Mouse (Mus musculus) cerebellum, adult 8-10 months (tissue): ENCODE results near the gene Tmem40.

Experiments
- DNase-seq: peaks from one replicate; pipeline ENCODE4 v3.0.0; 2022

The Tmem40 gene

DNA sequence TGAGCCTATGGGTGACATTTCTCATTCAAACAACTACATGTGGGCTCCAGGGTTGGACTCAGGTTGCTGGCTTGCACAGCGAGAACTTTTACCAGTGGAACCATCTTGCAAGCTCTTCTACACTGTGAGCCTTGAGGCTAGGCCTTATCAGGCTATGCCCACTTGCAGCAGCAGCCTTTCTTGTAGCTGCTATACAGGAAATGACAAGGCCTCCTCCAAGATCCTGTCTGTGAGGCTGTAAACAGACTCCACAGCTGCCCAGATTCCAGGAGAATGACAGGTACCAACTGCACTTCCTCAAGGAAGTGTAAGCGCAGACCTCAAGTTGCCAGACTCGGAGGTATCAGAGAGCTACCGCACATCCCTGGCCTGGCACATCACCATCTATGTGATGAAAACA is 6.0 kb upstream of the Tmem40 start:
- no peak for DNase-seq

DNA sequence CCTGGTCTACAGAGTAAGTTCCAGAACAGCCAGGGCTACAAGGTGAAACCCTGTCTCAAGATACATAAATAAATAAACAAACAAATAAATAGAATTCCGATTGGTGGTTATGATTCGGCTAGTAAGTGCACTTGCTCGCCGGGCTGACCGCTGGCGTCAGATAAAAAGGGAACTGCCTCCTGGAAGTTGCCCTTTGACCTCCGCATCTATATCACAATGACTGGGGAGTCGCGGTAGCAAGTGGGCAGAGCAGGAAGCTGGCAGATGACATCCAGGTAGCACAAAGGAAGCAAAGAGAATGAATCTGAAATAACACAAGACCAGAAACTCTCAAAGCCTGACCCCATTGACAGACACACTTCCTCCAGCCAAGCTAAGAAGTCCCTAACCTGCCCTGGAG is 5.1 kb upstream of the Tmem40 start:
- DNase-seq, result no peak

DNA sequence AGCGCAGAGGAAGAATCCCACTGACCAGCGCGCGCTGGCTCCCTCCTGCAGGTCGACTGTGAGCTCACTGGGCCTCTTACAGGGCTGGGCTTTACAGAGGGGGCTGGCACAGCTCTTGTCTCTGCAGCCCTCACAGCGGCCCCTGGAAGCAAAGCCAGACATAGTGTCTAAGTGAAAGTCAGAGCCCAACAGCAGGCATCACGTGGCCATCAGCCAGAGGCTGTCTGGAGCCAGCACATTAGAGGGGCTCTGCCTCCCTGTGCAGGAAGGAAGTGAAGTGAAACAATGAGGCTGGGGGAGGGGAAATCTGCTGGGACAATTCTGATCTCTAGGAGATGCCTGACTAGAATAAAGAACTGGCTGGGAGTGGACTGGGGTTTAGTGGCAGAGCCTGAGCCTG is 2.0 kb upstream of the Tmem40 start:
- no peak for DNase-seq

DNA sequence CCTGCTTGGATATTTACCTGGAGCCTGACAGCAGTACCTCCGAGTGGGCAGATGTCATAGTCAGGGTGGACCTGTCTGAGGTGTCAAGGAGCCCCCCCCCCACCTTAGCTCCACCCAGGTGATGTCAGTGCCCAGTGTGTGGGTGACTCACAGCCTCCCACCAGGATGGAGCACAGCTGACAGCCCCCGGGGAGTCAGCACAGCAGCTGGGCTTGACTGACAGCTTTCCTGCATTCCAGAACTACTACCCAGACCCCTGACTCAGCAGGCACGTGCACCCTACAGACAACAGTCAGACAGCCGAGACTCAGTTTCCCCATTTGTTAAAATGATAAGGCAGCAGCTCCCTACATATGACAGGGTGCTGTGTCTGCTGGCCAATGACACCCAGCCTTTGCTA is 1.2 kb downstream of the Tmem40 start:
- DNase-seq, result no peak

DNA sequence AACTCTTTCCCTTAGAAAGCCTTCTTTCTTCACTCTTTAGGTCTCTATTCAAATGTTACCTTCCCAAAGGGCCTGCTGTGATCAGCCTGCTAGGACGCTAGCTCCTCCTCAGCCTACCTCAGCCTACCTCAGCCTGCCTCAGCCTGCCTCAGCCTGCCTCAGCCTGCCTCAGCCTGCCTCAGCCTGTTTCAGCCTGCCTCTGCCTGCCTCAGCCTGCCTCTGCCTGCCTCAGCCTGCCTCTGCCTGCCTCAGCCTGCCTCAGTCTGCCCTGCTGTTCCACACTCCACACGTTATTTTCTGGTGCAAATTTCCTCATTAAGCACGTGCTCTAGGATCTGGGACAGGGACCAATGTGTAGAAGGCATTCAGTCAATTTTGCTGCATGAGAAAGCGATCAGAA is 2.1 kb downstream of the Tmem40 start:
- no peak for DNase-seq

DNA sequence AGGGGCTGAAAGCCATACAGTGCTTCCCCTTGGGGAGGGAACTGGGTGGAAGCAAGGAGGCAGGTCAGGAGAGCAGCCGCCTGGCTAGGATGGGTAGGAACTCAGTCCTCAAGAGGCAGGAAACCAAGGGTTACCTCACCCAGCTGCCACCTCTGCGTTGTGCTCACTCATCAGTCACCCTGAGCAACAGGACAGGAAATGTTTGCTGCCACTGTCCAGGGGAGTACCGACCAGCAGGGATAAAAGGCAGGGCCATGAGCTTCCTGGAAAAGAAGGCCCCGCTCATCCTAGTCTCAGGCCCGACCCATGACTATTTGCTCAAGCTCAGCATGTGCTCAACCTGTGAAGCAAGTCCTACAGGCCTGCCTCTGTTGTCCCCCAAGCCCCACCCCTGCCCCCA is 2.7 kb downstream of the Tmem40 start:
- no peak for DNase-seq

DNA sequence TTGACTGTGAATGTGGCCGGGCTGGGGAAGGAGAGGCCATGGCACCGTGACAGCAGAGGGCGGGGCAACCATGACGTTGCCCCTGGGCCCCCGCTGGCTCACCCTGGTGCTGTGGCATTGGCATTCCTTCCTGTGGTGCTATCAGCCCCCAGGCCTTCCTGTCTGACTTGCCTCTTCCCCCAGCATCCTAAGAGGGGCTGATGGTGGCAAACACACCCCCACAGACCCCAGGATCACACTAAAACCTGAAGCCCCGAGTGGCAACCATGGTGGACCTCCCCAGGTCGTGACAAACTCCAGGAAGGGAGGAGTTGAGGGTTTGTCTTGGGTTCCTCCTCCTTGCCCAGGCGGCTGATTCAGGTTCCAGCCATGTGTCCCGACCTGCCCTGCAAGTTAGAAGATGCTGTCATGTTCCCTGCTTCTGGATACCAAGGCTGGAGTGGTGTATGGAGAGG is 3.2 kb downstream of the Tmem40 start:
- DNase-seq, result no peak

DNA sequence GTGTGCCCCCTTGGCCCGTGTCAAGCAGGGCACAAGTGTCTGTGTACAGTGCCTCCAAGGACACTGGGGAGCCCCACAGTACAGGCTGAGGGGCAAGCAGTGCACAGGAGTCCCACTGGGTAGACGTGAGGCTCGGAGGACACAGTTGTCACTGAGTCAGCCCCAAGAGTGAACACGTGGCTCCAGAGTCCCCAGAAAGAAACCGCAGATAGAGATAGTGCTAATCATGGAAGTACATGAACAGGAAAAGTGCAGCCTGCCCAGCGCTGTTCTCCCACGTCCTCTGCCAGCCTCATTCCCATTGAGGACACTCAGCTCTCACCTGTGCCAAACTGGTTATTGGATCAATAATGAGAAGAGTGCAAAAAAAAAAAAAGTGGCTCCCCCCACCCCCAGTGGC is 6.7 kb downstream of the Tmem40 start:
- no peak for DNase-seq

DNA sequence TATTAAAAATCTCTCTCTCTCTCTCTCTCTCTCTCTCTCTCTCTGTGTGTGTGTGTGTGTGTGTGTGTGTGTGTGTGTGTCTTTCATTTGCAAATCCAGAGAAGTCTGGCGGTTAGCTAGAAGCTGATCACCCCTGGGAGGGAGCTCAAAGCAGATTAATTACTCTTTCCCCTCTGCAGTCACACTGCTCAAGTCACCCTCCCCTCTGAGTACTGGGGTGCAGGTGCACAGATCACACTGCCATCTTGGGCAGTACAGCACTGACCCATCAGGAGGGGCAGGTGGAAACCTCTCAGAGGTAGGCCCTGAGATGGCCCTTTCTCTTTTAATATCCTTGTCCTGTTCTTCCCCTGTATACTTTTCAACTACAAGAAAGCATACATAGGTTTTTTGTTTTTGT is 15.9 kb downstream of the Tmem40 start:
- DNase-seq, result no peak

DNA sequence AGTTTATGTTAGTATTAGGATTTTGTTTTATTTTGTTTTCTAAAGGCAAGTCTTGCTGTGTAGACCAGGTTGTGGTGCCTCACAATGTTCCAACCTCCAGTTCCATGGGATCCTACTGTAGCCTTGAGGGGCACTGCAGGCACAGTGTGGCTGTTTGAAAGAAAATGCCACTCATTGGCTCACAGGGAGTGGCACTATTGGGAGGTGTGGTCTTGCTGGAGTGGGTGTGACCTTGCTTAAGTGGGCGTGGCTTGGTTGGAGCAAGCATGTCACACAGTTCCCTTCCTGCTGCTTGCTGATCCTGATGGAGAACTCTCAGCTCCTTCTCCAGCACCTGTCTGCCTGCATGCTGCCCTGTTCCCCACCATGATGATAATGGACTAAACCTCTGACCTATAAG is 18.6 kb downstream of the Tmem40 start:
- no peak for DNase-seq

DNA sequence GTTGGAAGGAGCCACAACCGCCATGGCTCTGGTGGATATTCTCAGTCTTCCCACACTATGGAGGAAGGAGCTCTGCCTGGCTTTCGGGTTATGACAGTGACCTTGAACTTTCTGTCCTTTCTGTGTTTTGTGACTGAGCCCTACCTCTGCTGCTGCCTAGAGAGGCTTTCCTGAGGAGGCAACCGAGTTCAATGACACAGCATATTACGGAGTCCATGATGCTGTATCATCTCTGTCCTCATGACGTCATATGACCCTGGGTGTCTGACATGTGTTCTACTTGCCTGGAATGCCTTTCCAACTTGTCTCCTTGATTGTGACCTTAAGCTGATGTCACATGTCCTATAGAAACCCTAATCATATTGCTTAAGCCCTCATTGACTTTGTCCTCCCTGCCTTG is 23.2 kb downstream of the Tmem40 start:
- no peak for DNase-seq

DNA sequence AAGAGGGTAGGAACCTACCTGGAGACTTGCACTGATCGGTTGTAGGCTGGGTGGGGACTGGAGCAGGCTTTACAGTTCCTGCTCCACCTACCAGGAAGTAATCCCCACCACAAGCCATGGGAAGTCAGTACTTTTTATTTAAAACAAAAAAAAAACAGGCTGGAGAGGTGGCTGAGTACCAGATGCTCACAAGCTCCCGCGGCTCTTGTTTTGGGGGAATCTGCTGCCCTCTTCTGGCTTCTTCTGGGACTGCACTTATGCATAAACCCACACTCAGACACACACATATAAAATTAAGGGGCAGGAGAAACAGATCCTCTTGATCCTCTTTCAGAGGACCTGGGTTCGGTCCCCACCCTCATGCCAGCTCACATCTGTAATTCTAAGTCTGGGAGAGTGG is 27.3 kb downstream of the Tmem40 start:
- no peak for DNase-seq

DNA sequence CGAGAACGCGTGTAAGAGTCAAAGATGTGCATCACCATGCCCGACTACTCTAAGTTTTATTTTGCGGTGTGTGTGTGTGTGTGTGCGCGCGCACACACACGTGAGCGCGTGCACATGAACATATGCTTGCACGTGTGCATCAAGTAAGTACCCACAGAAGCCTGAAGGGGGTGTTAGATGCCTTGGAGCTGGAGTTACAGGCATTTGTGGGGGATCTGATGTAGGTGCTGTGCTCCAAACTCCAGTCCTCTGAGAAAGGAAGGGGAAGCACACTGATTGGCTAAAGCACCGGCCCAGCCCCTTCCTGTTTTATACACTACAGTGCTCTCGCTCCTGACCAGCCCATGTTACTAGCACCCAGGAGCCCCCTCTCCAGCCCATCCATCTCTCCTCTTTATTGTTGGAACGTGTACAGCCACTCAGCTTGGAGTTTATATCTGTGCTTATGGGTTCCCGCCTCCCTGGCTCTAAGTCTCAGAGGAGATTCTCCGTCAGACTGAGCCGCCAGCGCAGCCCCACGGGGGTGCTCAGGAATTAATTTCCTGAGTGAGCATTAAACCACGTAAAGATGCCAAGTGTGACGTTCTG is 29.8 kb downstream of the Tmem40 start:
- no peak for DNase-seq

DNA sequence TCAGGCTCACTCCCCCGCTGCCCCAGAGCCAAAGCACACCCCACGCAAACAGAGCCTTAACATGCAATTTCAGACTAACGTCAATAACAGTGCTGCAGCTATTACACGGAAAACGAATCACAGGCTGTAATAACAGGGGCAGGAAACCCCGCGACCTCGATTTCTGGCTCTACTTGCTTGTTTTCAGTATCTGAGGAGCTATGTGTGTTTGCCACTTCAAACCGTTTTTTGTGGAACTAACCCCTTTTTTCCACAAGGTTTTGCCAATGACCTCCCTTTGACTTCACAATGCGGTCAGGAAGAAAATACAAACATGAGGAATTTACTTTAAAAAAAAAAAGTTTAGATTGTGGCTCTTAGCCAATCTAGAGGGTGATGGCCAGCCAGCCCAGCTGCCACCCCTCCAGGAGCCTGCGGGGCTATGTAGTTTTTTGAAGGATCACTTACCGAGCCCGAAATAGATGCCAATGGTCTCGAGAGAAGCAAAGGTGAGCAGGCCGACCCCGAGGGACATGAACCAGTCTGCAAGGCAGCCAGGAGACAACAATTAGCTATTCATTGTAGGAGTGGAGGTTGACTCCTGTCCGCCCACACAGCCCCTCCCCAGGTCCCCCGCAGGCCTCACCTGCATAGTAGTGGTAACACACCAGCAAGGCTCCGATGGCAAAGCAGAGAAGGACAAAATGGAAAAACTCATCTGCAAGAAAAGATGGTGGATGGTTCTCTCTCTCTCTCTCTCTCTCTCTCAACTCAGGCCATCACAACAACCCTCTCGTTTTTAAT is 31.5 kb downstream of the Tmem40 start:
- no peak for DNase-seq

DNA sequence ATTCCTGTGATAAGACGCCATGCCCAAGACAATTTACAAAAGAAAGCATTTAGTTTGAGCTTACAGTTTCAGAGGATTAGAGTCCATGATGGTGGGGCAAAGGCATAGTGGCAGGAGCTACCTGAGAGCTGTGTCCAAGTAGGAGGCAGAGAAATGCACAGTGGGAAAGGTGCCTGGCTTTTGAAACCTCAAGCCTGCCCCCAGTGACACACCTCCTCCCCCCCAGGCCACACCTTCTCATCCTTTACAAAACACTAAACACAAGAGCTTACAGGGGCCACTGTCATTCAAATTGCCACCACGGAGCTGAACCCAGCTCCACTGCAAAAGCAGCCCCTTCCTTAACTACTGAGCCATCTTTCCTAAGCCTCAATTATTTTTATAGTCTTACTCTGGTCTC is 34.6 kb downstream of the Tmem40 start:
- no peak for DNase-seq

DNA sequence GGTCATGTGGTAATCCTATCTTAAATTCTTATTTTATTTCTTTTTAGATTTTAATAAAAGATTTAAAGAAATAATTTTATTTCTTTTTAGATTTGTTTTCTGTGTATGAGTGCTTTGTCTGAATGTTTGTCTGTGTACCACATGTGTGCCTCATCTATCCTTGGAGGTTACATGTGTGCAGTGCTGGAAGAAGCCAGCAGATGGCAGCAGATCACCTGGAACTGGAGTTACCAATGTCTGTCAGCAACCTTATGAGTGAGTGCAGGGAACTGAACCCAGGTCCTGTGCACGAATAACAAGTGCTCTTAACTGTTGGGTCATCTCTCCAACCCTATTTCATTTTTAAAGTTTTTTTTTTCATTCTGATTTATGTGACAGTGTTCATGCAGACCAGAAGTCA is 35.1 kb downstream of the Tmem40 start:
- peak; percentile 36 for DNase-seq

DNA sequence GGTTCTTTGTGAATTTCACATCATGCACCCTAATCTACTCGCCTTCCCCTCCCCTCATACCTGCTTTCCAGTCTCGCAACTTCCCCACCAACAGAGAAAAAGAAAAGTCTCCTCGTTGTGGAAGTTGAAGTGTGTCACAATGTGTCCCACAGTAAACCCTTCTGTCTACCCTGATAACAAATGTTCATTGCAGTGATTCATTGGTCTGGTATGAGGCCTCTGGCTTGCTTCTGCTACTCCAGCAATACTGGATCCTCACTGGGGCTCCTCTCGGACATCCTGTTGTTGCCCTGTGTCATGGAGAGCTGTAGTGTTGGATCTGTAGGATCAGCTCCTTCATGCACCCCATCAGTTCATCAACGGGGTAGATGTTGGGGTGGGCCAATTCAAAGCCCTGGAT is 40.0 kb downstream of the Tmem40 start:
- DNase-seq, result no peak

DNA sequence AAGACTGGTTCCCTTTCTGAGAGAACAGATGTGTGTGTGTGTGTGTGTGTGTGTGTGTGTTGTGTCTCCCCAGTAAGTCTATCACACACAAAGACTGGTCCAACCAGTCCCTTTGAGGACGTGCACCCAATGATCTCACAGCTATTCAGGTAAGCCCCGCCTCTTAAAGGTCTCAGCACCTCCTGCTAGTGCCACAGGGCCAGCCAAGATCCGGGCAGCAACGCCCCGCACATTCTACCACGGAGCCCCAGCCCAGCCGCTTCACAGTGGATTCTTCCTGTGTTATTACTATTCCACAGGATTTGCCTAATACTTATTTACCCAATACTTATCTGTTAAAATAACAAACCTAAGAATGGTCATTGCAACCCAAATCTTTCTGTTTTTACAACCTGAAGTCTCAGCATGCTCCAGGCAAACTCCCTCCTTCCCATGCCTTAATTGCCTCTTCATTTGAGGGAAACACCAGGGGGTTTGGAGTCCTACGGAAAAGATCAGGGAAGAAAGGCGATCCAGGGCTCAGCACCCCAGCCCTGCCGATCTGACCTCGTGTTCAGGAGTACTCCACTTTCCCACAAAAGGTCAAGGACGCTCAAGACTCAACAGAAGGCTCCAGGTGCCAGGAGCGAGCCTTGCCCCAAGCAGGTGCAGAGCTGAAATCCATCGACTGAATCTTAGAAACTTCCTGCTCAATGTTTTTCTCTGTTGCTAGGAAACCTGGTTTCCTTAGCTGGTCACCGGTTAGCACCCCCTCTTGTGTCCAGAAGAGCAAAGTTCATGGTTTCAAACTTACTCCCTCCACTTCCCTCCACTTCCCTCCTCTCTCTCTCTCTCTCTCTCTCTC is 44.3 kb downstream of the Tmem40 start:
- no peak for DNase-seq

DNA sequence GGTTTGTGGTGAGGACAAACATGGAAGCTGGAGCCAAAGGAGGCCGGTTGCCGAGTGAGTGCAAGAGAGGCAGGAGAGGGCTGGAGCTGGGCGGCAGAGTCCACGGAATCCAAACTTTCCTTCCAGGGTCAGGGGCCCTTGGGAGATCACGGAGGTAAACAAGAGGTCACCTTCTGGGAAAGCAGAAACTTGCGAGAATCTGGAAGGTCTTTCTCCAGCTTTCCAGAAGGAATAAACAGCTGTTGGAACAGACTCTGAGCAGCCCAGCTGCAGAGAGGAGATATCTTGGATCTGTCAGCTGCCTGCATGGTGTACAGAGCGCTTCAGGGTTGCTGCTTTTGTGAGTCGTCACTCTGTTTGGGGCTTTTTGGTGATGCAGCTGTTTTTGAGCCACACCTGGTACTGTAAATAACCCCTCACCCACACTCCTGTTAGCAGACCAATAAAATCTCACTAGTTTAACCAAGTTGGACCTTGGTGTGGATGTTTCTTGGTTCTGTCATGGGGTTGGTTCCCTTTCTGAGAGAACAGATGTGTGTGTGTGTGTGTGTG is 45.0 kb downstream of the Tmem40 start:
- no peak for DNase-seq

DNA sequence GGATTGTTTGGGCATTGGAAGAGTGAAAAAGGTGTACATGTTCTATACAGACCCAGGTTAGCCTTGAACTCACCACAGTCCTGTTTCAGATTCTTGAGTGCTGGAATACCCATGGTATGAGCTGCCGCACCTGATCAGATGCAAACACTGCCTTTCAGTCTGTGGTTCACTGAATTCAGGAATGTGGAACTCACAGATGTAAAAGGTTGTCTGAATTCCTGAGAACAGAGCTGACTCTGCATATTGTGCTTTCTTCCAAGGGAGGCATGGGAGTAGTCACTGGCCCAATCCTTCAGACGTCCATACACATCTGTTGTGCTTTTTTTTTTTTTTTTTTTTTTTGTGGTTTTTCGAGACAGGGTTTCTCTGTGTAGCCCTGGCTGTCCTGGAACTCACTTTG is 50.9 kb downstream of the Tmem40 start:
- no peak for DNase-seq

DNA sequence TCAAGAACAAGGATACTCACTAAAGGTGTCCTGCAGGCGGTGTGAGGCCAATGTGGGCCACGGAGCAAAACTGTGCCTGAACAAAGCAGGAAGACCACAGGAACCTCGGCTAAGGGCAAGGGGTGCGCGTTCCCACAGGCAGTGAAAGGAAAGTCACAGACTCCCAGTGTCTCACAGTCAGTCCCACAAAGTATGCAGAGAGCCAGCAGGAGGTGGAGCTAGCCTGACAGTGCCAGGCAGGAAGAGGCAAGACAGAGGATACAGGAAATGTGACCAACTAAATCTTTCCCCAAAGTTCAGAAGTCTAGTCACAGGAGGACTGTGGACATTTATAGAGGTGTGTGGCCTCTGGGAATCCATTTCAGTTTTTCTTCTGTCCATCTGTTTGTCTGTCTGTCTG is 59.3 kb downstream of the Tmem40 start:
- no peak for DNase-seq

DNA sequence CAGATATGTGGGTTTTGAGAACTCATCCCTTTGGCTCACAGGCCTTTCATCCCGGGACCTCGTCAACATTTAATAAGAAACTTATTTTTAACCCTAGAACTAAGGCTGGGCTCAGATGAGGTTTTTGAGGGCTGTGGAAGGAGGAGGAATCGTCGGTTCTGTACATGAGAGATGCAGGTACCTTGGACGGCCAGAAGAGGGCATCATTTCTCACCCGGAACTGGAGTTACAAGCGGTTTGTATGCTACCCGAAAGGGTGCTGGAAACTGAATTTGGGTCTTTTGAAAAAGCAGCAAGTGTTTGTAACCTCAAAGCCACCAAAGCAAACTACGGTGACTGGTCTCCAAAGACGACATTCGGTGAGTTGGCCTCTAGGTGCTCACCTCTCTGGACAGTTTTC is 60.9 kb downstream of the Tmem40 start:
- no peak for DNase-seq

DNA sequence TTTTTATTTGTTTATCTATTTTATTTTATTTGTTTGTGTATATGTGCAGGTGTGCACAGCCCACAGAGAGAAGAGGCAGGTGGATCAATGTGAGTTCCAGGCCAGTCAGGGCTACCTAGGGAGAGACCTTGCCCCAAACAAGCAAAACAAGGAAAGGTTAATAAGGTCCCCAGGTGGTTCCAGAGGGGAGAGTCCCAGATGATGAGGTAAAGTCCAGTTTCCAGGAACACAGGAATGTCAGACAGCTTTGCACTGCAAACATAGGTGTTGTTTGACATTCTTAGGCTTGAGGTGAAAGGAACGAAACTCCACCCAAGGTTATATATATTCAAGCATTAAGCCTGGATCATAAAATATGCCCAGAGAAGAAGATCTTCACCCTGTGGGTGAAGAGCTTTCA is 61.4 kb downstream of the Tmem40 start:
- no peak for DNase-seq

DNA sequence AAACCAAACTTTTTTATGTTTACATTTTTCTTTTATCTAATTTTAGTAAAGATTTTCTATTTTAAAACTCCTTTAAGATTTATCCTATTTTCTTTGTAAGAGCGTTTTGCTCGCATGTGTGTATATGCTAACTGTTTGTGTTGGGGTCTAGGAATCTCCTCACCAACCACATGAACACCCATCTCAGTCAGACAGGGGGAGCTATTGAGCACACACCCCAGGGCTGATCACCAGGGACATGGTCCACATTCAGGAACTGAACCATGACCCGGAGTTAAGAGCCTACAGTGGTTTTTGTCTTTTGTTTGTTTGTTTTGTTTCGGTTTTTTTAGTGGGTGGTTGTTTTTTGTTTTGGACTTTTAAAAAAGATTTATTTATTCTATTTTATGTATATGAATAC is 63.5 kb downstream of the Tmem40 start:
- DNase-seq, result no peak
